Mouse (Mus musculus) midbrain, embryonic 12.5 days (tissue): ENCODE measurements around the gene Prrt3. TPM values are rescaled to one million over a fixed set of nuclear protein-coding genes. Genes with fewer than 3 reads are reported as not detected.

ENCODE experiments used
- ATAC-seq: fragments of 200-750 bp; cut with Nextera tagmentation; 2 replicates; pipeline ENCODE4 v1.8.0; 2017; ENCODE audit warnings: low read depth, moderate TSS enrichment, moderate library complexity; ENCODE audit not compliant: low FRiP score
- H3K27ac ChIP-seq: fragments of 300-500 bp; sonication (generic); replicated peaks from 2 replicates; pipeline ENCODE4 v1.5.1; 2016; ENCODE audit warnings: mild to moderate bottlenecking
- H3K27me3 ChIP-seq: fragments of 300-500 bp; sonication (generic); 2 replicates; pipeline ENCODE4 v1.6.1; 2016; ENCODE audit warnings: mild to moderate bottlenecking
- H3K36me3 ChIP-seq: fragments of 300-500 bp; sonication (generic); 2 replicates; pipeline ENCODE4 v1.6.1; 2016
- H3K4me1 ChIP-seq: fragments of 300-500 bp; sonication (generic); 2 replicates; pipeline ENCODE4 v1.6.1; 2016
- H3K4me2 ChIP-seq: fragments of 300-500 bp; sonication (generic); replicated peaks from 2 replicates; pipeline ENCODE4 v1.6.1; 2016; ENCODE audit warnings: mild to moderate bottlenecking, moderate library complexity
- H3K4me3 ChIP-seq: fragments of 300-500 bp; sonication (generic); 2 replicates; pipeline ENCODE4 v1.5.1; 2016; ENCODE audit warnings: mild to moderate bottlenecking
- H3K9ac ChIP-seq: fragments of 300-500 bp; sonication (generic); replicated peaks from 2 replicates; pipeline ENCODE4 v1.6.1; 2016; ENCODE audit warnings: mild to moderate bottlenecking, moderate library complexity
- H3K9me3 ChIP-seq: fragments of 300-500 bp; sonication (generic); 2 replicates; pipeline ENCODE4 v1.6.1; 2016; ENCODE audit warnings: mild to moderate bottlenecking
- WGBS: fragments of 180-500 bp; shearing (Covaris S2); methylation state at CpG from one replicate; pipeline ENCODE4 v1.1.7; 2016; 5-methylcytosine and 5-hydroxymethylcytosine counted together
- polyA plus RNA-seq: library from polyadenylated mRNA; unstranded; fragments of >200 nt; fragmentation: Nextera tagmentation; extraction: Ambion mirVana; gene quantifications from 2 replicates; pipeline ENCODE4 v1.2.1, GENCODE M21; 2016

Gene Prrt3
- polyA plus RNA-seq, 1 experiment from 2014 or later: 2.8 TPM

- H3K4me1 ChIP-seq: peaks cover 34% of the 10 kb centered on the region
- peak within 1 kb of the TSS; percentile 80 for H3K9ac ChIP-seq
- peak within 1 kb of the TSS; percentile 88 for H3K27ac ChIP-seq
- H3K27me3 ChIP-seq: peaks cover 32% of the 10 kb centered on the region
- H3K9me3 ChIP-seq: no peaks in the 10 kb centered on the region
- peaks cover 9% of the 10 kb centered on the region for H3K36me3 ChIP-seq
- H3K4me2 ChIP-seq: peak within 1 kb of the TSS; percentile 79
- peak; percentile 97 for ATAC-seq
- under 1% methylated on average over 26 of the region's 26 CpGs for WGBS
- peak within 1 kb of the TSS; percentile 70 for H3K4me3 ChIP-seq
These were observed 18.6 kb downstream of the Prrt3 start, which contains the start of gene Creld1 for GRCm38 (mm10) chr6:113483100-113483615. Gene Creld1 (plus strand): TSS chr6:113483297.

GRCm38 (mm10) chr6:113482477-113483099 lies 19.1 kb downstream of the Prrt3 start:
- Histone ChIP-seq H3K9me3 (no peaks in the 10 kb centered on the region), H3K4me2 (peak overlapping the region; percentile 79), H3K36me3 (peaks cover 6% of the 10 kb centered on the region), H3K27ac (peak overlapping the region; percentile 88), H3K4me1 (peaks cover 34% of the 10 kb centered on the region), H3K9ac (peak overlapping the region; percentile 69), H3K27me3 (peaks cover 32% of the 10 kb centered on the region), H3K4me3 (peak overlapping the region; percentile 70)
- WGBS: under 1% methylated on average over 58 of the region's 65 CpGs
- ATAC-seq: peak; percentile 56

DNA sequence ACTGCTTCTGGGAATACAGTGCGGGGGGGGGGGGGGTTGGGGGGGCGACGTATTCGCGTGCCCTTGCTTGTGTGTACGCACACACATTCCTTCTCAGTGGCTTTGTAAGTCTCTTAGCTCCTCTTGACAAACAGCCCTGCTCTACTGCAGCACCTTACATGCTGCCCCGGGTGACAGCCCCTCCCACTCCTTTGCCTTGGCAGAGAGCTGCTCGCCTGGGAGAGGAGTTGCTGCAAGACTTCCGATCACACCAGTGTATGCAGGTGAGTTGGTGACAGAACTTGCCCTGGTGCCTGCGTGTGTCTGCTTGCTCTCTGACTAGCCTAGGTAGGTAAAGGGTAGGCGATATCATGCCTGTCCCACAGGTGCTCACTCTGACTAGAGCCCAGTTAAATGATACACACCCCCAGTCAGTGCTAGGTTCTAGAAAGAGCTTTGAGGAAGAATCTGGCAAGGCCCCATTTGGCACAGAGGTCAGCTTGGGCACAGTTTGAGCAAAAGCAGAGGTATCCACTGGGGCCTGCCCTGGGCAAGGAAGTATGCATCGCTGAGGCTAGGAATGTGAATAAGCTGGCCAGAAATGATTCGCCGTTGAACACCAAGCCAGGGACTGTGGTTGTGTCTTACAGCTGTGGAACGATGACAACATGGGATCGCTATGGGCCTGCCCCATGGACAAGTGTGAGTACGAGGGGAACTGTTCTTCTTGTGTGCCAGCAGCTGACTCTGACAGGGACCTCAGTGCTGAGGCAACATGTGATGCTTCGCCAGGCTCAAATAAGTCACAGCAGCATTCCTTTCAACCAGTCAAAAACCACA lies 21.0 kb downstream of the Prrt3 start:
- no peak for ATAC-seq
- Histone ChIP-seq H3K36me3 (no peaks in the 10 kb centered on the region), H3K27ac (no peak overlapping the region), H3K4me3 (no peak overlapping the region), H3K27me3 (peaks cover 42% of the 10 kb centered on the region), H3K9ac (no peak overlapping the region), H3K9me3 (no peaks in the 10 kb centered on the region), H3K4me1 (peaks cover 34% of the 10 kb centered on the region), H3K4me2 (no peak overlapping the region)
- WGBS: 70% methylated on average over 18 of the region's 18 CpGs

GRCm38 (mm10) chr6:113478906-113479305 lies 22.8 kb downstream of the Prrt3 start:
- no peak overlapping the region for H3K27ac ChIP-seq
- H3K9me3 ChIP-seq: no peaks in the 10 kb centered on the region
- peaks cover 18% of the 10 kb centered on the region for H3K4me1 ChIP-seq
- no peak overlapping the region for H3K4me3 ChIP-seq
- H3K36me3 ChIP-seq: no peaks in the 10 kb centered on the region
- no peak overlapping the region for H3K9ac ChIP-seq
- H3K27me3 ChIP-seq: peaks cover 50% of the 10 kb centered on the region
- WGBS: 85% methylated on average over 10 of the region's 10 CpGs
- no peak overlapping the region for H3K4me2 ChIP-seq
- ATAC-seq: no peak

DNA sequence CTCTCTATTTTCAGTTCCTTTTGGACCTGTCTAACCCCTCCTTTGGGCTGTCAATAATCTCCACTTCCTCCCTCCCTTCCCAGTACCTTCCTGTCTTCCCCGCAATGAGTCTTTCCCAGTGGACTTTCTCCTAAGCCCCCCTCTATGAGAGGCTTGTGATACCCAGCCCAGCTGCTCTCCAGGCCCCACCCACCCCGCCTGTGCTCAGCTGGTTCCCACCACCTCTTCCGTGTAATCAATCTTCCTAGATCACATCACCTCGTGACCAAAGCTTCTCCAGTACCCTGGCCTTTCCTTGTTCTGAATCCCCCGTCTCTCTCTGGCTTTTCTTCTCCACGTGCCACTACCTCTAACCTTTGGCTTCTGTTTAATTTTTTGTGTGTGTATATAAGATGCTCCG lies 24.4 kb downstream of the Prrt3 start:
- no peak overlapping the region for H3K27ac ChIP-seq
- H3K9me3 ChIP-seq: no peaks in the 10 kb centered on the region
- WGBS: 57% methylated on average over 7 of the region's 7 CpGs
- no peak overlapping the region for H3K4me2 ChIP-seq
- peaks cover 9% of the 10 kb centered on the region for H3K4me1 ChIP-seq
- H3K4me3 ChIP-seq: no peak overlapping the region
- peaks cover 55% of the 10 kb centered on the region for H3K27me3 ChIP-seq
- no peak overlapping the region for H3K9ac ChIP-seq
- H3K36me3 ChIP-seq: no peaks in the 10 kb centered on the region
- peak; percentile 42; the same call in 1 of the 2 replicates for ATAC-seq

DNA sequence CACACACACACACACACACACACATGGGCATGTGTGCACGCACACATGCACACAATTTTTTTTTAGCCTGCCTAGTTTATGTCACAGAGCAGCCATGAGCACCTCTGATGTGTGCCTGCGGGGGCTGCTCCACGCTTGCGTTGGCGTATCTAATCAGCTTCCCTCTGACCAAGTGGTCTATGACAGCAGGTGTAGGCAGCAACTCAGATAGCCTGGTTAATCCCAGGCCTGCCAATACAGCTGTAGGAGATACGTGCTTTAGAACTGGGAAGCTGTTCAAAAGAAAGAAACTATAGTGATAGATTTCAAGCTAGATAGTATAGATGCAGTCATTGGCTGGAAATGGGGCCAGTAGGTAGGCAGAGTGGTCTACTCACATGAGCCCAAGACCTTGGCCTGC lies 28.0 kb downstream of the Prrt3 start:
- H3K4me1 ChIP-seq: peaks cover 10% of the 10 kb centered on the region
- peaks cover 60% of the 10 kb centered on the region for H3K27me3 ChIP-seq
- no peak overlapping the region for H3K4me2 ChIP-seq
- no peak overlapping the region for H3K4me3 ChIP-seq
- H3K27ac ChIP-seq: no peak overlapping the region
- H3K9ac ChIP-seq: no peak overlapping the region
- no peak for ATAC-seq
- H3K9me3 ChIP-seq: no peaks in the 10 kb centered on the region
- 83% methylated on average over 6 of the region's 6 CpGs for WGBS
- H3K36me3 ChIP-seq: no peaks in the 10 kb centered on the region

DNA sequence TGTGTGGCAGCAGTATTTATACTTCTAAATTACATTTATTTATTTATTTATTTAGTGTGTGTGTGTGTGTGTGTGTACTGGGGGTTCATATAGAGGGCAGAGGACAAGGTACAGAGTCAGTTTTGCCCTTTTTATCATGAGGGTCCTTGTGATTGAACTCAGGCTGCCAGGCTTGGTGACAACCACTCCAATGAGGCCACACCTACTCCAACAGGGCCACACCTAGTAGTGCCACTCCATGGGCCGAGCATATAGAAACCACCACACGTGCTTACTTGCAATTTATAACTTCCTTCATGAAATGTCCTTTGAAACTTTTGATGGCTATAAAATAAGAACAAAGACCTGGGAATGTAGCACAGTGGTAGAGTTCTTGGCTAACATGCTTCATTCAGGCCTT lies 28.5 kb downstream of the Prrt3 start:
- Histone ChIP-seq H3K27ac (no peak overlapping the region), H3K36me3 (no peaks in the 10 kb centered on the region), H3K4me1 (peaks cover 10% of the 10 kb centered on the region), H3K4me3 (no peak overlapping the region), H3K9ac (no peak overlapping the region), H3K4me2 (no peak overlapping the region), H3K27me3 (peaks cover 61% of the 10 kb centered on the region), H3K9me3 (no peaks in the 10 kb centered on the region)
- 89% methylated on average over 2 of the region's 2 CpGs for WGBS
- no peak for ATAC-seq

DNA sequence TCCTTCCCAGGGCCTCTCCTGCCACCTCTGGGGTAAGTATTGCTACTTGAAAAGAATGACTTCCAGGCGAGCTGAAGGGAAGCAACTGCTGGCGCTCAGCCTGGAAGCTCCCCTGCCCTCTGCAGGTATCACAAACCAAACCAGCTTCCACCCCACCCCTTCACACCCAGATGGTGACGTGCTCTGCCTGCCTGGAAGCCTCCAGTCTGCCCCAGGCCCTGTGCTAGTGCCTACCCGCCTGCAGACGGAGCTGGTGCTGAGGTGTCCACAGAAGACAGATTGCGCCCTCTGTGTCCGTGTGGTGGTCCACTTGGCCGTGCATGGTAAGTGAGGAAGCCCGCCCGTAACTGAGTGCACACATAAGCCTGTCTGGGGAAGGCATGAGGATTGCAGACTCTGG lies 29.7 kb downstream of the Prrt3 start:
- H3K27me3 ChIP-seq: peaks cover 65% of the 10 kb centered on the region
- WGBS: 59% methylated on average over 10 of the region's 10 CpGs
- no peak overlapping the region for H3K27ac ChIP-seq

DNA sequence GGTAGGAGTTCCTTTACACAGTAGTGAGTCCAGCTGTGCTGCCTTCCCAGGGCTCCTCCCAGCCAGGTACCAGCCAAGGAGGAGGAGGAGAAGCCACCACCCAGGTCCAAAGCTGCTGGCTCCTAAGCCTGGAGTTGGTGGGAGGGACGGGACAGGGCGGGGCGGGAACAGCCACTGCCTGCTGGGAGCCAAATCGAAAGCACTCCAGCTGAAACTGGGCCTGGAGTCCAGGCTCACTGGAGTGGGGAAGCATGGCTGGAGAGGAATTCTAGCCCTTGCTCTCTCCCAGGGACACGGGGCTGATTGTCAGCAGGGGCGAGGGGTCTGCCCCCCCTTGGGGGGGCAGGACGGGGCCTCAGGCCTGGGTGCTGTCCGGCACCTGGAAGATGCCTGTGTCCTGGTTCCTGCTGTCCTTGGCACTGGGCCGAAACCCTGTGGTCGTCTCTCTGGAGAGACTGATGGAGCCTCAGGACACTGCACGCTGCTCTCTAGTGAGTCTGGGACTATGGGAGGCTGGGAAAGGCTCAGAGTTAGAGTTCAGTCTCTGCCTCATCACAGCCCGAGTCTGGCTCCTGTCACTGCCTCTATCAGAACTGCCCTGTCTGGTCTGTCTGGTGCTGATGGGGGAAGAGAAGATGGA lies 30.3 kb downstream of the Prrt3 start, which contains the start of gene Il17rc:
Il17rc (plus strand) TSS at position 131 of the 640 bp plus-strand sequence.
- Histone ChIP-seq H3K9ac (0 out of 2 replicates have a peak within 1 kb of the TSS, but pooled peaks have one; percentile 20), H3K9me3 (no peaks in the 10 kb centered on the region), H3K4me3 (no peak within 1 kb of the TSS), H3K27me3 (peaks cover 61% of the 10 kb centered on the region), H3K4me1 (peaks cover 10% of the 10 kb centered on the region), H3K4me2 (no peak within 1 kb of the TSS), H3K36me3 (no peaks in the 10 kb centered on the region), H3K27ac (no peak within 1 kb of the TSS)
- 18% methylated on average over 12 of the region's 12 CpGs for WGBS
- ATAC-seq: no peak

More for the DNA sequence above, 29.7 kb downstream of the Prrt3 start:
- Histone ChIP-seq H3K9me3 (no peaks in the 10 kb centered on the region), H3K4me2 (no peak overlapping the region), H3K4me1 (peaks cover 10% of the 10 kb centered on the region), H3K4me3 (no peak overlapping the region), H3K36me3 (no peaks in the 10 kb centered on the region), H3K9ac (0 out of 2 replicates have a peak overlapping the region, but pooled peaks have one; percentile 20)
- no peak for ATAC-seq

DNA sequence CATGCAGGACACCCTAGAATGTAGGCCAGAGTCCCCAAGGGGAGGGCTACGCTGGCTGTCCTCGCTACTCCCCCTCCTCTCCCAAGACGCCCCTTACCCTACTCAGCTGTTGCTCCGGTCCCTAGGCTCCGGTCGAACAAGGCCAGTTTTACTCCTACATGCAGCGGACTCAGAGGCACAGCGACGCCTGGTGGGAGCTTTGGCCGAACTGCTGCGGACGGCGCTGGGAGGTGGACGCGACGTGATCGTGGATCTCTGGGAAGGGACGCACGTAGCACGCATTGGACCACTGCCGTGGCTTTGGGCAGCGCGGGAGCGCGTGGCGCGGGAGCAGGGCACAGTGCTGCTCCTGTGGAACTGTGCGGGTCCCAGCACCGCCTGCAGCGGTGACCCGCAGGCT lies 32.3 kb downstream of the Prrt3 start:
- Histone ChIP-seq H3K9ac (peak overlapping the region; percentile 31), H3K27me3 (peaks cover 62% of the 10 kb centered on the region), H3K9me3 (no peaks in the 10 kb centered on the region), H3K4me1 (peaks cover 10% of the 10 kb centered on the region), H3K36me3 (no peaks in the 10 kb centered on the region), H3K4me3 (peak overlapping the region; percentile 38), H3K27ac (no peak overlapping the region), H3K4me2 (peak overlapping the region; percentile 61)
- peak; percentile 75 for ATAC-seq
- WGBS: 2% methylated on average over 31 of the region's 31 CpGs

- H3K27ac ChIP-seq: no peak overlapping the region
- no peaks in the 10 kb centered on the region for H3K36me3 ChIP-seq
- no peaks in the 10 kb centered on the region for H3K9me3 ChIP-seq
- H3K9ac ChIP-seq: no peak overlapping the region
- H3K4me1 ChIP-seq: peaks cover 10% of the 10 kb centered on the region
- peaks cover 58% of the 10 kb centered on the region for H3K27me3 ChIP-seq
- 11% methylated on average over 9 of the region's 9 CpGs for WGBS
- H3K4me3 ChIP-seq: peak overlapping the region; percentile 38
- peak; percentile 74 for ATAC-seq
- H3K4me2 ChIP-seq: peak overlapping the region; percentile 61
These were observed 32.7 kb downstream of the Prrt3 start for GRCm38 (mm10) chr6:113469021-113469420.
